15 mouse cellular contexts compared by ENCODE assay signal in the genomic region with DNA sequence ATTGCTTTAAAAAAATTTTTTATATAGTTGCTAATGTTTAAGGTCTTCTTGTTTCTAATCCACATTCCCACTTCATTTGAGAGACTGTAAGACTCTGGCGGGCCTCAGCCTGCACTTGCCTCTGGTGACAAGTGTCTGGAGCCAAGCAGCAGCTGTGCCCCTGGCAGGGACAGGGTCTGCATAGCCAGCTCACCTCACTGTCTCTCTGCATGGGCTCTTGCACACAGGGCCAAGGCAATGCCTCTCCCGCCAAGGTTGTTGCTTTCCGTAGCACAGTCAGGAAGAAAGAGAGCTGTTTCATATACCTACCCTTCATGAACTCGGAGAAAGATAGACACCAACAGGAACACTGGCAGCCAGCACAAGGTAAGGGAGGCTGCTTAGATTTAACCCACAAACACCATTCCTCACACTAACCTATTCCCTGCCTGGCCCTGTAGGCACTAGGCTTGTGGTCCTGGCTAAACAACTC.
DNase-seq lines count a peak whose midpoint lies in the region; ATAC-seq and TF ChIP-seq lines count a peak whose summit lies in the region.
"Had no signal": no experiment of that assay in that cellular context is flagged by ENCODE, and none has a peak within 500 bp of the region (broad histone marks: within the 10 kb centered on the region; RNA-seq: fewer than 3 reads in every experiment).

No protein-coding gene starts in this region.

- no peak overlapping the region for H3K4me3 ChIP-seq in heart, adult 2 months
- H3K4me3 ChIP-seq in lung, embryonic 16.5 days (ENCODE audit: low read length): no peak overlapping the region
- H3K4me3 ChIP-seq in midbrain, embryonic 16.5 days (ENCODE audit: low read depth, low read length): no peak overlapping the region
- H3K4me3 ChIP-seq: embryonic facial prominence, embryonic 13.5 days; left cerebral cortex, adult 2 months; limb, embryonic 12.5 days; liver, embryonic 13.5 days had no signal

- H3K27ac ChIP-seq in heart, adult 2 months: no peak overlapping the region
- no peak overlapping the region for H3K27ac ChIP-seq in lung, embryonic 16.5 days (ENCODE audit: low read length)
- peak overlapping the region; percentile 40 for H3K27ac ChIP-seq in midbrain, embryonic 16.5 days (ENCODE audit: low read length)
- H3K27ac ChIP-seq: embryonic facial prominence, embryonic 13.5 days; left cerebral cortex, adult 2 months; limb, embryonic 12.5 days; liver, embryonic 13.5 days had no signal

- H3K9ac ChIP-seq in heart, adult 2 months (ENCODE audit: low read depth, low read length): no peak overlapping the region
- no peak overlapping the region for H3K9ac ChIP-seq in lung, embryonic 16.5 days (ENCODE audit: low read length)
- no peak overlapping the region for H3K9ac ChIP-seq in midbrain, embryonic 16.5 days (ENCODE audit: low read depth, low read length)
- H3K9ac ChIP-seq: embryonic facial prominence, embryonic 13.5 days; limb, embryonic 12.5 days; liver, embryonic 13.5 days had no signal

- H3K36me3 ChIP-seq in heart, adult 2 months (ENCODE audit: control insufficient read depth, insufficient read depth, low read length): no peaks in the 10 kb centered on the region
- H3K36me3 ChIP-seq in lung, embryonic 16.5 days (ENCODE audit: control insufficient read depth, insufficient read depth, low read length): no peaks in the 10 kb centered on the region
- H3K36me3 ChIP-seq in midbrain, embryonic 16.5 days (ENCODE audit: control insufficient read depth, insufficient read depth, low read length): no peaks in the 10 kb centered on the region
- H3K36me3 ChIP-seq: embryonic facial prominence, embryonic 13.5 days; limb, embryonic 12.5 days; liver, embryonic 13.5 days had no signal

- H3K79me2 ChIP-seq in heart, adult 2 months (replicated peaks; ENCODE audit: control insufficient read depth, insufficient read depth, low read length): no peaks in the 10 kb centered on the region

- H3K4me1 ChIP-seq in heart, adult 2 months (ENCODE audit: control insufficient read depth, insufficient read depth, low read length): peaks cover 2% of the 10 kb centered on the region
- H3K4me1 ChIP-seq in lung, embryonic 16.5 days (replicated peaks; ENCODE audit: control insufficient read depth, insufficient read depth, low read length): no peaks in the 10 kb centered on the region
- H3K4me1 ChIP-seq in midbrain, embryonic 16.5 days (ENCODE audit: control insufficient read depth, insufficient read depth, low read length): peaks cover 11% of the 10 kb centered on the region
- H3K4me1 ChIP-seq: liver, embryonic 13.5 days had no signal

- DNase-seq in cerebellum, postnatal 14 days: peak; percentile 82
- DNase-seq in heart, postnatal 10 days: peak; percentile 46 to 49
- no peak for DNase-seq in heart, adult 2 months
- DNase-seq in lung, postnatal 14 days: no peak
- DNase-seq in layer of hippocampus, postnatal 25 days (ENCODE audit: extremely low spot score in 1 of 2, low spot score in 1 of 2): no peak
- DNase-seq: liver, embryonic 13.5 days; thymus, postnatal 36 days had no signal

- H3K27me3 ChIP-seq in heart, adult 2 months (ENCODE audit: control insufficient read depth, insufficient read depth, low read length): no peaks in the 10 kb centered on the region
- H3K27me3 ChIP-seq in lung, embryonic 16.5 days (ENCODE audit: control insufficient read depth, insufficient read depth, low read depth, low read length): no peaks in the 10 kb centered on the region
- H3K27me3 ChIP-seq in midbrain, embryonic 16.5 days (ENCODE audit: control insufficient read depth, insufficient read depth, low read depth, low read length): no peaks in the 10 kb centered on the region
- H3K27me3 ChIP-seq: CH12.LX; embryonic facial prominence, embryonic 13.5 days; limb, embryonic 12.5 days; liver, embryonic 13.5 days had no signal

- H3K9me3 ChIP-seq in lung, embryonic 16.5 days (ENCODE audit: control insufficient read depth, low read length): no peaks in the 10 kb centered on the region
- H3K9me3 ChIP-seq in midbrain, embryonic 16.5 days (replicated peaks; ENCODE audit: control insufficient read depth, low read length, poor library complexity, severe bottlenecking): no peaks in the 10 kb centered on the region
- H3K9me3 ChIP-seq: embryonic facial prominence, embryonic 13.5 days; limb, embryonic 12.5 days; liver, embryonic 13.5 days had no signal

- TF ChIP-seq EP300 in heart, adult 2 months (IDR thresholded peaks at IDR 0.05; ENCODE audit: insufficient read depth, low read depth, low read length): no peak

- intact Hi-C loops in heart, postnatal 10 days (cut with DNase I): no loop called here
- intact Hi-C loops in heart, adult 2 months (cut with DNase I): no loop called here

- TF ChIP-seq CTCF in heart, adult 2 months (IDR thresholded peaks at IDR 0.05): no peak

- WGBS in heart, adult 2 months: 64% methylated on average over 4 of the region's 4 CpGs
- WGBS in lung, embryonic 16.5 days: 72% methylated on average over 4 of the region's 4 CpGs
- WGBS in midbrain, embryonic 16.5 days: 66% methylated on average over 4 of the region's 4 CpGs

- no peak overlapping the region for H3K4me2 ChIP-seq in lung, embryonic 16.5 days (ENCODE audit: low read depth, low read length)
- H3K4me2 ChIP-seq in midbrain, embryonic 16.5 days (ENCODE audit: low read length): no peak overlapping the region
- H3K4me2 ChIP-seq: embryonic facial prominence, embryonic 13.5 days; limb, embryonic 12.5 days; liver, embryonic 13.5 days had no signal

- no peak for TF ChIP-seq POLR2A in heart, adult 2 months (IDR thresholded peaks at IDR 0.05; ENCODE audit: insufficient read depth, low read depth, low read length)

- no peak for ATAC-seq in cerebellum, adult (ENCODE audit: insufficient number of reproducible peaks, low FRiP score, low TSS enrichment)
- 0 out of 2 replicates have a peak, but pooled peaks have one; percentile 51 for ATAC-seq in lung, embryonic 16.5 days (ENCODE audit: low read depth)
- no peak for ATAC-seq in midbrain, embryonic 16.5 days
- ATAC-seq: intestine, embryonic 16.5 days had no signal

Comparison
In these comparisons a context has a peak if more than half of its experiments do, and no peak if none do; other contexts are left out.
1. DNase-seq: peak in cerebellum, postnatal 14 days (2 of 2) and heart, postnatal 10 days (2 of 2); none in heart, adult 2 months (0 of 2), lung, postnatal 14 days (single experiment) and layer of hippocampus, postnatal 25 days (0 of 2).